Mouse (Mus musculus) lung, postnatal 0 days (tissue): Measurements from ENCODE around the gene Dennd1a. TPM values are rescaled to one million over a fixed set of nuclear protein-coding genes. Genes with fewer than 3 reads are reported as not detected.

Source experiments
- ATAC-seq: fragments of 200-750 bp; cut with Nextera tagmentation; 2 replicates; pipeline ENCODE4 v1.8.0; 2017; ENCODE audit warnings: moderate library complexity
- DNase-seq: peaks from one replicate; pipeline ENCODE4 v3.0.0-alpha.2; 2016; ENCODE audit warnings: low spot score
- H3K27ac ChIP-seq: fragments of 300-500 bp; sonication (generic); 2 replicates; pipeline ENCODE4 v1.5.1; 2014; ENCODE audit warnings: antibody characterized with exemption, mild to moderate bottlenecking, low read length, mixed read lengths
- H3K27me3 ChIP-seq: fragments of 300-500 bp; sonication (generic); replicated peaks from 2 replicates; pipeline ENCODE4 v1.6.1; 2014; ENCODE audit warnings: low read length, mixed read lengths; ENCODE audit not compliant: insufficient read depth
- H3K36me3 ChIP-seq: fragments of 300-500 bp; sonication (generic); 2 replicates; pipeline ENCODE4 v1.6.1; 2014; ENCODE audit warnings: low read length, mixed read lengths; ENCODE audit not compliant: insufficient read depth
- H3K4me1 ChIP-seq: fragments of 300-500 bp; sonication (generic); 2 replicates; pipeline ENCODE4 v1.6.1; 2014; ENCODE audit warnings: antibody characterized with exemption, low read depth, low read length, mixed read lengths; ENCODE audit not compliant: insufficient read depth
- H3K4me2 ChIP-seq: fragments of 300-500 bp; sonication (generic); replicated peaks from 2 replicates; pipeline ENCODE4 v1.6.1; 2014; ENCODE audit warnings: low read depth, mild to moderate bottlenecking, low read length, moderate library complexity, mixed read lengths
- H3K4me3 ChIP-seq: fragments of 300-500 bp; sonication (generic); 2 replicates; pipeline ENCODE4 v1.5.1; 2014; ENCODE audit warnings: low read depth, low read length
- H3K9ac ChIP-seq: fragments of 300-500 bp; sonication (generic); replicated peaks from 2 replicates; pipeline ENCODE4 v1.6.1; 2014; ENCODE audit warnings: low read depth, mild to moderate bottlenecking
- H3K9me3 ChIP-seq: fragments of 300-500 bp; sonication (generic); 2 replicates; pipeline ENCODE4 v1.6.1; 2016; ENCODE audit warnings: low read length, mixed read lengths
- CTCF ChIP-seq: IDR thresholded peaks from 2 replicates; pipeline ENCODE4 v1.5.1; 2016; ENCODE audit warnings: antibody characterized with exemption, mild to moderate bottlenecking
- EP300 ChIP-seq: IDR thresholded peaks from 2 replicates; pipeline ENCODE4 v1.6.1; 2016; ENCODE audit warnings: antibody characterized with exemption, mild to moderate bottlenecking, control low read depth
- WGBS: fragments of 180-500 bp; shearing (Covaris S2); extraction: QIAGEN DNeasy Blood & Tissue Kit; methylation state at CpG from one replicate; pipeline ENCODE4 v1.1.7; 2014; 5-methylcytosine and 5-hydroxymethylcytosine counted together
- polyA plus RNA-seq: library from polyadenylated mRNA; unstranded; fragments of >200 nt; fragmentation: Nextera tagmentation; extraction: Ambion mirVana; gene quantifications from 2 replicates; pipeline ENCODE4 v1.2.1, GENCODE M21; 2015

Gene Dennd1a
- polyA plus RNA-seq, 1 experiment from 2014 or later, result 4.4 TPM

DNA sequence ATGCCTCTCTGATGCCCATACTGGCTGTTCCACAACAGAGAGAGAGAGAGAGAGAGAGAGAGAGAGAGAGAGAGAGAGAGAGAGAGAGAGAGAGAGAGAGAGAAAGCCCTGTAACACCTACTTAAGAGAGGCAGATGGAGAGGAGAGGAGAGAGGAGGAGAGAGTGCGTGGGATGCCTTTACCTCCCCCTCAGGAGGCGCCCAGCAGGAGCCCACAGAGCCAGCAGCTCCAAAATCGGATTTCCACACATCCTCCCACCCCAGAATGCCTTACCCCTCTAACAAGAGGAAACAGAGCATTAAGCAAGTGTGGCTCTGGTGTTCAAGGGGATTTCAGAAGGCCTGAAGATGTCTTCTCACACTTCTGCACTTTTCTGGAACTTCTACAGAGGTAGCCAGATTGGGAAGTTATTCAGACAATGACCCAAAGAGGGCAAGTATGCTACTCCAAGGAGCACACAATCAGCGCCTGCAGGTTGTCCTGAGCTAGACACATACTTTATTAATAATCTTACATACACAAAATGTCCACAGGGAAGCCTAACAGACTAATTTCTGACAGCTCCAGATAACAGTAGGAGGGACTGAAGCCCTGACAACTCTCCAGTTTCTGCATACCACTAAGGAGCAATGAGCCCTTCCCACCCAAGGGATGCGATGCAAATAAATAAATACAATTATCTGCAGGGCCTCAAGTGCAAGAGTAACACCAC, 161.4 kb downstream of the Dennd1a start:
- Histone ChIP-seq H3K4me2 (no peak overlapping the region), H3K4me1 (no peaks in the 10 kb centered on the region), H3K27me3 (no peaks in the 10 kb centered on the region), H3K27ac (no peak overlapping the region), H3K9ac (no peak overlapping the region), H3K36me3 (no peaks in the 10 kb centered on the region), H3K9me3 (no peaks in the 10 kb centered on the region), H3K4me3 (no peak overlapping the region)
- TF ChIP-seq CTCF, result no peak
- TF ChIP-seq EP300, result no peak
- ATAC-seq (no peak), DNase-seq (no peak)
- WGBS, result 68% methylated on average over 5 of the region's 5 CpGs

DNA sequence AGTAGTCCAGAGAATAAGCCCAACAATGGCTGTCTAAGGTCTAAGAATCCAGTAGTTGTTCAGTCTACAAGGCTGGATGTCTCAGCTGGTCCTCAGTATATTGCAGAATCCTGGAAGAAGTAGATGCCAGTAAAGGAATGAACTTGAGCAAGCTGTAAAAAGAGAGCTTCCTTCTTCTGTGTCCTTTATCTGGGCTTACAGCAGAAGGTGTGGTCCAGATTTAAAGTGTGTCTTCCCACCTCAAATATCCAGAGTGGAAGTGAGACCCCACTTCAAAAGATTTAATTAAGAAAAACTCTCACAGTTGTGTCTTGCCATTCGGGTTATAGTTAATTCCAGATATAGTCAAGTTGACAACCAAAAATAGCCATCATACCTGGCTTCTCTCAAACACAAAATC, 162.5 kb downstream of the Dennd1a start:
- H3K27ac ChIP-seq, result no peak overlapping the region
- 94% methylated on average over 1 of the region's 1 CpGs for WGBS
- H3K4me3 ChIP-seq, result no peak overlapping the region
- ATAC-seq, result no peak
- no peak for DNase-seq
- no peak overlapping the region for H3K4me2 ChIP-seq
- TF ChIP-seq CTCF (no peak), EP300 (no peak)
- H3K27me3 ChIP-seq, result no peaks in the 10 kb centered on the region
- no peaks in the 10 kb centered on the region for H3K9me3 ChIP-seq
- H3K9ac ChIP-seq, result no peak overlapping the region
- no peaks in the 10 kb centered on the region for H3K4me1 ChIP-seq
- H3K36me3 ChIP-seq, result no peaks in the 10 kb centered on the region

DNA sequence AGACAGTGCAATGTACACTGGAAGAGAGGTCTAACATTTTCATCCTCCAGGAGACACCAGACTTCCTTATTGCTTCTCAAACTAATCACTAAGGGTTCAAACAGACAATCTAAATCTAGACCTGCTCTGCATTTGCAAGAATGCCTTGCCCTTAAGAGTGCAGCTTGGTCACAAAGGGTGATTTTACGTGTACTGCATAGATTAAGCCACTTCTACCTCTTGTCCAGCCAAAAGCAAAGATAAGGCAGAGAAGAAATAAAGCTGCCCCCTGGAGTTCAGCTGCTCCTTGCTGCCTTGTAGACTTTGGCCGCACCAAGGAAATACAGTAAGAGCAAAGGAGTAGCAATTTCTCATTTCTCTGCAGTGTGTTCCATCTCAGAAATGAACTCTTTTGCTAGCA, 172.2 kb downstream of the Dennd1a start:
- WGBS, result 64% methylated on average over 2 of the region's 2 CpGs
- peak; percentile 25; the same call in 1 of the 2 replicates for TF ChIP-seq CTCF
- no peak for TF ChIP-seq EP300

DNA sequence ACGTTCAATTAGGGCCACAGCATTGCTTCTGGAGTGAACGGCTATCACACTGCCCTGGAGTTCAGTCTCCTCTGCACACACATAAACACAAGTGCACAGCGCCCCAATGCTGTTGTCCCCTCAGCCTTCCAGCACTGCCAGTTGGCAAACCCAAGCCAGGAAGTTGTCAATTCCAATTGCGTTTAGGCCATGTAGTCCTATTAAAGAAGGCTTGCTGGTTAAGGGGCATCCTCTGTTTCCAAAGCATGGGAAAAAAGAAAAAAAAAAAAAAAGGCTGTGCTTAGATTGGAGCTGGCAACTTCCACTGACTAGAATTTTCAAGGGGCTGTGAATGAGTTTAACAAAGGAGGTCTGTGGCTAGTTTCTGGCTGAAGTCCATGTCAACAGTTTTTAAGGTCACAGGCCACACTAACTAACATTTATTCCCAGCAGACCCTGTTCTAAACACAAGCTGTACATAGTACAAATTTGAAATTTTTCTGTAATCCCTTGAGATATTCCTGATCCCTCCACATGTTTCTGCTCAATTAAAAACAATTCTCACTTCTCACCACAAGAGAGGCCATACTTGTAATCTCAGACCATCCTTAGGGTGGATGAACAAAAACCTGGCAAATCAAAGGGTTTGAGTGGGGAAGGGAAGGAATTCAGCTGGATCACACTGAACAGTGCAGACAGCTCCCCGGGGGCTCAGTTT, 175.4 kb downstream of the Dennd1a start:
- Histone ChIP-seq H3K4me1 (no peaks in the 10 kb centered on the region), H3K27ac (no peak overlapping the region), H3K9me3 (no peaks in the 10 kb centered on the region), H3K36me3 (no peaks in the 10 kb centered on the region), H3K4me3 (no peak overlapping the region), H3K4me2 (no peak overlapping the region), H3K27me3 (no peaks in the 10 kb centered on the region), H3K9ac (no peak overlapping the region)
- peak; percentile 33 for DNase-seq
- no peak for TF ChIP-seq EP300
- TF ChIP-seq CTCF, result no peak
- 0 out of 2 replicates have a peak, but pooled peaks have one; percentile 23 for ATAC-seq
- 47% methylated on average over 5 of the region's 5 CpGs for WGBS

More for the DNA sequence above, 172.2 kb downstream of the Dennd1a start:
- Histone ChIP-seq H3K4me1 (no peaks in the 10 kb centered on the region), H3K36me3 (no peaks in the 10 kb centered on the region), H3K27me3 (no peaks in the 10 kb centered on the region), H3K4me3 (no peak overlapping the region), H3K4me2 (no peak overlapping the region), H3K27ac (no peak overlapping the region), H3K9me3 (no peaks in the 10 kb centered on the region), H3K9ac (no peak overlapping the region)
- ATAC-seq, result no peak
- DNase-seq, result no peak

DNA sequence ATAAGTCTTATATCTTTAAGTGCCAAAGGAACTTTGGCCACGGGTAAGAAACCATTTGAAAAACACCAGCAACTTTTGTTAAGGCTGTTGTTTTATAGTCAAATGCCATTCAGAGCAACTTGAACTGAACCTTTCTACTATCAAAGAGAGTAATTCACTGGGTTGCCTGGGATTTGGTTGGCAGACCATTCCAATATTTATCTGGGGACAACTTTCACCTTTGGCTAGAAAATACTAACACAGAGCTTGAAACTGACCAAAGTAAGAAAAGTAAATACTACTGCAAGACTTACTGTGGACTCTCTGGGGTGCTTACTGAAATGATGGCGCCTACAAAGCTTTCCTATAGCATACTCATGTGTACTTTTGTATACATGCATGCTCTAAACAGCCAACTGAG, 178.6 kb downstream of the Dennd1a start:
- 69% methylated on average over 2 of the region's 2 CpGs for WGBS
- no peak overlapping the region for H3K4me2 ChIP-seq
- H3K27ac ChIP-seq, result no peak overlapping the region
- ATAC-seq (no peak), DNase-seq (no peak)
- TF ChIP-seq CTCF, result no peak
- no peak for TF ChIP-seq EP300
- H3K4me3 ChIP-seq, result no peak overlapping the region
- H3K9me3 ChIP-seq, result no peaks in the 10 kb centered on the region
- H3K27me3 ChIP-seq, result no peaks in the 10 kb centered on the region
- no peaks in the 10 kb centered on the region for H3K4me1 ChIP-seq
- H3K9ac ChIP-seq, result no peak overlapping the region
- no peaks in the 10 kb centered on the region for H3K36me3 ChIP-seq

DNA sequence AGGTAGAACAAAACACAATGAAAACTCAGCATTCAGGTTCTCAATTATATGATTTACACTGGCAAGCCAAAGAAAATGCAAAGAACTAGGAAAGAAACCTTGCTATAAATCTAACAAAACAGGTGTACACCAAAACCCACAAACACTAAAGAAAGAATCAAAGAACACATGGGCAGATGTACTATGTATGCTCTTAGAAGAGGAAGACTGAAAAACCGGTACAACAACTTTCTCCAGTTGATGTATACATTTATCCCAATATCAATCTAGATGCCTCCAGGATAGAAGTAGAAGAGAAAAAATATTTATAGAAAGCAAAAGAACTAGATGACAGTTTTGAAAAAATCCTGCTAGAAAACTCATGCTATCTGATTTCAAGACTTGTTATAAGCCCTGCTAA, 184.5 kb downstream of the Dennd1a start:
- H3K27ac ChIP-seq, result no peak overlapping the region
- no peak overlapping the region for H3K4me3 ChIP-seq
- no peaks in the 10 kb centered on the region for H3K36me3 ChIP-seq
- ATAC-seq, result no peak
- H3K4me1 ChIP-seq, result no peaks in the 10 kb centered on the region; the same call in 1 of the 2 replicates
- H3K27me3 ChIP-seq, result no peaks in the 10 kb centered on the region
- H3K9ac ChIP-seq, result no peak overlapping the region
- TF ChIP-seq CTCF (no peak), EP300 (no peak)
- DNase-seq, result no peak
- WGBS, result 81% methylated on average over 1 of the region's 1 CpGs
- no peaks in the 10 kb centered on the region for H3K9me3 ChIP-seq
- no peak overlapping the region for H3K4me2 ChIP-seq
